Comparison of ENCODE assay signal across 17 mouse cellular contexts in the genomic region with DNA sequence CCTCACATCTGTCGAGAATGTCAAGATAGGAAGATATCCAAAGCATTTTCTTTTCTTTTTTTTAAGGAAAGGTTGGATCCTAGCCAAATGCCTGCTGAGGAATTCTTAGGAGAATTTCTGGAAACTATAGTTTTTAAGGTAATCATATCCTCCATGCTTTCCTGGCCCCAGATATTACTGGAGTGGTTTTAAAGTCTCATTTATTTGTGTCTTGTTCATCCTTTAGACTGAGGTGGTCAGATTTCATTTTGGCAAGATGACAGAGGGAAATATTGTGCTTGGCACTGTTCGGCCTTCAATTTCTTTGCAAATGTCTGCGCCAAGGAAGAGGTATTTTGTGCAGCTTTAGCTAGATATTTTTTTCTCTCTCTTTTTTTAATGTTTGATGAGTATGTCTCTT. TPM values are rescaled to one million over a fixed set of nuclear protein-coding genes. Genes with fewer than 3 reads are reported as not detected.
DNase-seq lines count a peak whose midpoint lies in the region; ATAC-seq and TF ChIP-seq lines count a peak whose summit lies in the region.
"Had no signal": no experiment of that assay in that cellular context is flagged by ENCODE, and none has a peak within 500 bp of the region (broad histone marks: within the 10 kb centered on the region; RNA-seq: fewer than 3 reads in every experiment).

No protein-coding gene starts in this region.

- H3K27me3 ChIP-seq in embryonic facial prominence, embryonic 12.5 days, result no peaks in the 10 kb centered on the region
- H3K27me3 ChIP-seq in embryonic facial prominence, embryonic 10.5 days (replicated peaks; ENCODE audit: low read depth, poor library complexity, severe bottlenecking), result no peaks in the 10 kb centered on the region
- no peaks in the 10 kb centered on the region for H3K27me3 ChIP-seq in intestine, embryonic 14.5 days (replicated peaks; ENCODE audit: control insufficient read depth, insufficient read depth, low read length)
- no peaks in the 10 kb centered on the region for H3K27me3 ChIP-seq in intestine, postnatal 0 days (replicated peaks; ENCODE audit: control insufficient read depth, insufficient read depth, low read length)
- H3K27me3 ChIP-seq in Patski, result no peaks in the 10 kb centered on the region
- no peaks in the 10 kb centered on the region for H3K27me3 ChIP-seq in midbrain, embryonic 15.5 days (replicated peaks)
- H3K27me3 ChIP-seq: hindbrain, embryonic 15.5 days; liver, embryonic 15.5 days; midbrain, embryonic 13.5 days had no signal

- 53% methylated on average over 3 of the region's 3 CpGs for WGBS in embryonic facial prominence, embryonic 12.5 days
- WGBS in embryonic facial prominence, embryonic 10.5 days, result 88% methylated on average over 3 of the region's 3 CpGs
- WGBS in intestine, embryonic 14.5 days, result 56% methylated on average over 3 of the region's 3 CpGs
- WGBS in intestine, postnatal 0 days, result 66% methylated on average over 3 of the region's 3 CpGs
- WGBS in midbrain, embryonic 15.5 days, result 72% methylated on average over 3 of the region's 3 CpGs

- POLR2A ChIA-PET in Patski (lab: Charles Lee), result no interaction called here

- TF ChIP-seq CTCF in intestine, postnatal 0 days (IDR thresholded peaks at IDR 0.05; ENCODE audit: low read depth), result no peak
- no peak for TF ChIP-seq CTCF in Patski (IDR thresholded peaks at IDR 0.05)

- no peaks in the 10 kb centered on the region for H3K9me3 ChIP-seq in embryonic facial prominence, embryonic 12.5 days
- H3K9me3 ChIP-seq in embryonic facial prominence, embryonic 10.5 days, result no peaks in the 10 kb centered on the region
- no peaks in the 10 kb centered on the region for H3K9me3 ChIP-seq in intestine, embryonic 14.5 days (ENCODE audit: control insufficient read depth, low read length)
- H3K9me3 ChIP-seq in intestine, postnatal 0 days (ENCODE audit: control insufficient read depth), result no peaks in the 10 kb centered on the region
- no peaks in the 10 kb centered on the region for H3K9me3 ChIP-seq in midbrain, embryonic 15.5 days
- H3K9me3 ChIP-seq: hindbrain, embryonic 15.5 days; liver, embryonic 15.5 days; midbrain, embryonic 13.5 days had no signal

- ATAC-seq in embryonic facial prominence, embryonic 12.5 days (ENCODE audit: insufficient number of reproducible peaks, insufficient read depth, low FRiP score, low TSS enrichment), result 0 out of 2 replicates have a peak, but pooled peaks have one; percentile 28
- no peak; the same call in 1 of the 2 replicates for ATAC-seq in intestine, embryonic 14.5 days (replicated peaks; ENCODE audit: low FRiP score, low TSS enrichment, low read depth)
- no peak for ATAC-seq in intestine, postnatal 0 days
- ATAC-seq in Patski, result no peak
- ATAC-seq in midbrain, embryonic 15.5 days (replicated peaks), result no peak
- no peak for ATAC-seq in erythroblast, adult 5-6 weeks (replicated peaks; ENCODE audit: low FRiP score, poor library complexity, severe bottlenecking)
- ATAC-seq: midbrain, embryonic 13.5 days had no signal

- peaks cover 14% of the 10 kb centered on the region for H3K4me1 ChIP-seq in embryonic facial prominence, embryonic 12.5 days
- no peaks in the 10 kb centered on the region for H3K4me1 ChIP-seq in embryonic facial prominence, embryonic 10.5 days
- H3K4me1 ChIP-seq in intestine, embryonic 14.5 days (replicated peaks; ENCODE audit: control insufficient read depth, insufficient read depth, low read length), result peaks cover 8% of the 10 kb centered on the region
- no peaks in the 10 kb centered on the region for H3K4me1 ChIP-seq in intestine, postnatal 0 days (replicated peaks; ENCODE audit: control insufficient read depth, insufficient read depth, low read length)
- H3K4me1 ChIP-seq in midbrain, embryonic 15.5 days, result no peaks in the 10 kb centered on the region
- H3K4me1 ChIP-seq: liver, embryonic 15.5 days had no signal

- H3K4me2 ChIP-seq in embryonic facial prominence, embryonic 12.5 days (replicated peaks), result no peak overlapping the region
- no peak overlapping the region for H3K4me2 ChIP-seq in intestine, embryonic 14.5 days (ENCODE audit: low read length)
- H3K4me2 ChIP-seq in intestine, postnatal 0 days (replicated peaks; ENCODE audit: low read depth), result no peak overlapping the region
- no peak overlapping the region for H3K4me2 ChIP-seq in midbrain, embryonic 15.5 days
- H3K4me2 ChIP-seq: hindbrain, embryonic 15.5 days; liver, embryonic 15.5 days; midbrain, embryonic 13.5 days had no signal

- H3K27ac ChIP-seq in embryonic facial prominence, embryonic 12.5 days, result no peak overlapping the region
- no peak overlapping the region for H3K27ac ChIP-seq in embryonic facial prominence, embryonic 10.5 days (replicated peaks)
- no peak overlapping the region for H3K27ac ChIP-seq in intestine, embryonic 14.5 days (ENCODE audit: low read depth)
- H3K27ac ChIP-seq in intestine, postnatal 0 days (ENCODE audit: low read depth, low read length), result no peak overlapping the region
- H3K27ac ChIP-seq in midbrain, embryonic 15.5 days, result no peak overlapping the region
- H3K27ac ChIP-seq: hindbrain, embryonic 15.5 days; liver, embryonic 15.5 days; midbrain, embryonic 13.5 days; stomach, postnatal 0 days had no signal

- H3K4me3 ChIP-seq in embryonic facial prominence, embryonic 12.5 days, result no peak overlapping the region
- no peak overlapping the region for H3K4me3 ChIP-seq in embryonic facial prominence, embryonic 10.5 days
- H3K4me3 ChIP-seq in intestine, embryonic 14.5 days (ENCODE audit: low read depth, low read length), result no peak overlapping the region
- H3K4me3 ChIP-seq in intestine, postnatal 0 days (ENCODE audit: low read depth, low read length), result no peak overlapping the region
- no peak overlapping the region for H3K4me3 ChIP-seq in midbrain, embryonic 15.5 days
- H3K4me3 ChIP-seq: hindbrain, embryonic 15.5 days; liver, embryonic 15.5 days; midbrain, embryonic 13.5 days had no signal

- DNase-seq in embryonic facial prominence, embryonic 10.5 days (ENCODE audit: low spot score), result no peak
- DNase-seq in intestine, embryonic 14.5 days (ENCODE audit: low spot score), result peak; percentile 45
- peak; percentile 72 for DNase-seq in Patski (ENCODE audit: low read depth, low spot score)
- peak; percentile 24 to 35 for DNase-seq in heart, postnatal 10 days
- DNase-seq: cerebellum, adult 9-10 months; kidney, adult 18-20 months; left cerebral cortex, postnatal 4 days; right cerebral cortex, postnatal 14 days; thymus, postnatal 14 days had no signal

- in situ Hi-C loops in Patski (cut with MboI; ENCODE audit: low pct_unique_long_range_greater_than_20kb), result no loop called here

- no peaks in the 10 kb centered on the region for H3K36me3 ChIP-seq in embryonic facial prominence, embryonic 12.5 days
- no peaks in the 10 kb centered on the region; the same call in 1 of the 2 replicates for H3K36me3 ChIP-seq in embryonic facial prominence, embryonic 10.5 days (replicated peaks)
- no peaks in the 10 kb centered on the region for H3K36me3 ChIP-seq in intestine, embryonic 14.5 days (ENCODE audit: control insufficient read depth, insufficient read depth, low read length)
- no peaks in the 10 kb centered on the region for H3K36me3 ChIP-seq in intestine, postnatal 0 days (ENCODE audit: control insufficient read depth, insufficient read depth)
- H3K36me3 ChIP-seq in midbrain, embryonic 15.5 days (replicated peaks), result no peaks in the 10 kb centered on the region
- H3K36me3 ChIP-seq: hindbrain, embryonic 15.5 days; liver, embryonic 15.5 days; midbrain, embryonic 13.5 days had no signal

- CTCF ChIA-PET in Patski (lab: Charles Lee), result interaction anchor here (1.4 kb wide), 1 partner anchor 10 kb away, joined by 3 read pairs; no protein-coding TSS in a partner anchor

- intact Hi-C loops in heart, postnatal 10 days (cut with DNase I), result no loop called here

- H3K9ac ChIP-seq in embryonic facial prominence, embryonic 12.5 days, result no peak overlapping the region
- no peak overlapping the region for H3K9ac ChIP-seq in intestine, embryonic 14.5 days (ENCODE audit: low read length)
- no peak overlapping the region for H3K9ac ChIP-seq in intestine, postnatal 0 days (ENCODE audit: low read depth, low read length)
- no peak overlapping the region for H3K9ac ChIP-seq in midbrain, embryonic 15.5 days
- H3K9ac ChIP-seq: hindbrain, embryonic 15.5 days; liver, embryonic 15.5 days; midbrain, embryonic 13.5 days had no signal

RNA-seq across cellular contexts. Expression of gene Fat4, which starts 42.0 kb away (rescaled TPM):
- polyA plus RNA-seq in embryonic facial prominence, embryonic 12.5 days (2016; fragmentation: Nextera tagmentation; extraction: Ambion mirVana), result 18.3 and 20.4 TPM in 2 replicates
- 7.1 and 7.6 TPM in 2 replicates for polyA plus RNA-seq in embryonic facial prominence, embryonic 10.5 days (2016; fragmentation: Nextera tagmentation; extraction: Ambion mirVana)
- polyA plus RNA-seq in intestine, embryonic 14.5 days (2014; fragmentation: Nextera tagmentation; extraction: Ambion mirVana), result 11.1 and 11.9 TPM in 2 replicates
- 2.8 and 3.0 TPM in 2 replicates for polyA plus RNA-seq in intestine, postnatal 0 days (2015; fragmentation: Nextera tagmentation; extraction: Ambion mirVana)
- polyA plus RNA-seq in Patski (2021), result 3.5 TPM
- total RNA-seq in heart, postnatal 10 days (2021), result 10 to 100 TPM; 17.1 to 20.0 TPM
- 8.2 and 9.2 TPM in 2 replicates for polyA plus RNA-seq in midbrain, embryonic 15.5 days (2015; fragmentation: Nextera tagmentation; extraction: Ambion mirVana)
- not detected in 2 replicates for total RNA-seq in erythroblast, adult 5-6 weeks (2015; ENCODE audit: low replicate concordance)
- total RNA-seq in erythroblast, adult 5-6 weeks (2017; ENCODE audit: low replicate concordance), result not detected in 2 replicates
